In the genomic region with DNA sequence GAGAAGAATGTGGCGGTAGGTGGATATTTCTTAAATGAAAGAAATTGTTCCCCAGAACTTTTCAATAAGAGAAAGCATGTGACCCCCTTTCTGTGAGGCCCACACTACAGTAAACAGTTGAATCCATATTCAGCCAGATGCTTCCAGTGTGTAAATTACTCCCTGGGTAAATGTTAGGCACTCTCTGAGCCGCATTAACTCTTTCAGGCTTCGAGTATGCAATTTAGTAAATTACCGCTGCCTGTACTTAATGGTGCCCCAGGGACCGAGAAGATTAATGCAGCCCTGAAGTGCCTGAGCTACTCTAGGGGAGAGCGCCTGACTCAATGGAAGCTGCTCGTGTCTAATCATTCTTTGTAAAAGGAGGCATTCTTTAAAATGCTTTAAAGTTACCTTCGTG, we compare ENCODE assay signal across 12 mouse cellular contexts.
A peak's percentile ranks its signal among the peaks of the same experiment; 100 is the strongest.
DNase-seq lines count a peak whose midpoint lies in the region; ATAC-seq lines count a peak whose summit lies in the region.
"Had no signal": no experiment of that assay in that cellular context is flagged by ENCODE, and none has a peak within 500 bp of the region (broad histone marks: within the 10 kb centered on the region; RNA-seq: fewer than 3 reads in every experiment).

No protein-coding gene starts in this region.

- no peaks in the 10 kb centered on the region for H3K36me3 ChIP-seq in embryonic facial prominence, embryonic 15.5 days
- H3K36me3 ChIP-seq in hindbrain, embryonic 15.5 days, result no peaks in the 10 kb centered on the region
- no peaks in the 10 kb centered on the region for H3K36me3 ChIP-seq in neural tube, embryonic 13.5 days

- no peak overlapping the region for H3K4me2 ChIP-seq in embryonic facial prominence, embryonic 15.5 days (replicated peaks)
- no peak overlapping the region for H3K4me2 ChIP-seq in hindbrain, embryonic 15.5 days
- H3K4me2 ChIP-seq in neural tube, embryonic 13.5 days, result 0 out of 2 replicates have a peak overlapping the region, but pooled peaks have one; percentile 5

- H3K27ac ChIP-seq in embryonic facial prominence, embryonic 15.5 days (replicated peaks), result no peak overlapping the region
- no peak overlapping the region for H3K27ac ChIP-seq in hindbrain, embryonic 15.5 days (replicated peaks)
- peak overlapping the region; percentile 59 for H3K27ac ChIP-seq in neural tube, embryonic 13.5 days (replicated peaks)

- no peak overlapping the region for H3K4me3 ChIP-seq in embryonic facial prominence, embryonic 15.5 days (replicated peaks)
- no peak overlapping the region for H3K4me3 ChIP-seq in hindbrain, embryonic 15.5 days
- H3K4me3 ChIP-seq in neural tube, embryonic 13.5 days, result no peak overlapping the region

- H3K4me1 ChIP-seq in embryonic facial prominence, embryonic 15.5 days, result 0 out of 2 replicates have a peak, but pooled peaks cover 7% of the 10 kb centered on the region
- no peaks in the 10 kb centered on the region for H3K4me1 ChIP-seq in hindbrain, embryonic 15.5 days (replicated peaks)
- peaks cover 24% of the 10 kb centered on the region for H3K4me1 ChIP-seq in neural tube, embryonic 13.5 days (replicated peaks)

- H3K9me3 ChIP-seq in embryonic facial prominence, embryonic 15.5 days (replicated peaks), result no peaks in the 10 kb centered on the region
- H3K9me3 ChIP-seq in hindbrain, embryonic 15.5 days, result no peaks in the 10 kb centered on the region
- H3K9me3 ChIP-seq in neural tube, embryonic 13.5 days, result no peaks in the 10 kb centered on the region

- no peaks in the 10 kb centered on the region for H3K27me3 ChIP-seq in embryonic facial prominence, embryonic 15.5 days
- no peaks in the 10 kb centered on the region for H3K27me3 ChIP-seq in hindbrain, embryonic 15.5 days
- H3K27me3 ChIP-seq in neural tube, embryonic 13.5 days, result no peaks in the 10 kb centered on the region

- no peak overlapping the region for H3K9ac ChIP-seq in embryonic facial prominence, embryonic 15.5 days
- no peak overlapping the region for H3K9ac ChIP-seq in hindbrain, embryonic 15.5 days
- H3K9ac ChIP-seq in neural tube, embryonic 13.5 days, result no peak overlapping the region
- H3K9ac ChIP-seq: liver, postnatal 0 days had no signal

- DNase-seq in embryo, embryonic 10 days (ENCODE audit: low spot score), result peak; percentile 22
- no peak for DNase-seq in embryo, embryonic 9.5 days (ENCODE audit: extremely low spot score)
- DNase-seq in cerebellum, postnatal 25 days, result no peak
- DNase-seq in heart, adult 11 months, result no peak
- DNase-seq in kidney, adult 18-20 months, result no peak
- DNase-seq: adrenal gland, postnatal 14 days; gastrocnemius, postnatal 14 days; kidney, adult 11 months; liver, postnatal 0 days had no signal

- ATAC-seq in embryonic facial prominence, embryonic 15.5 days (ENCODE audit: insufficient number of reproducible peaks, low FRiP score, low TSS enrichment, low read depth), result peak; percentile 54; the same call in 1 of the 2 replicates
- ATAC-seq in hindbrain, embryonic 15.5 days (ENCODE audit: low FRiP score, low read depth), result peak; percentile 61; the same call in 1 of the 2 replicates
- ATAC-seq in neural tube, embryonic 13.5 days (ENCODE audit: low read depth), result peak; percentile 96
- ATAC-seq: liver, postnatal 0 days had no signal

- 29% methylated on average over 8 of the region's 8 CpGs for WGBS in embryonic facial prominence, embryonic 15.5 days
- 53% methylated on average over 8 of the region's 8 CpGs for WGBS in hindbrain, embryonic 15.5 days
- WGBS in neural tube, embryonic 13.5 days, result 18% methylated on average over 8 of the region's 8 CpGs
